Mouse (Mus musculus) stomach, embryonic 14.5 days (tissue): ENCODE measurements around the gene B3gnt3. TPM values are rescaled to one million over a fixed set of nuclear protein-coding genes. Genes with fewer than 3 reads are reported as not detected.

Experiments
- ATAC-seq: fragments of 200-750 bp; cut with Nextera tagmentation; 2 replicates; pipeline ENCODE4 v1.8.0; 2017; ENCODE audit warnings: low read depth, moderate TSS enrichment; ENCODE audit not compliant: insufficient number of reproducible peaks, insufficient read depth, low FRiP score
- H3K27ac ChIP-seq: fragments of 300-500 bp; sonication (generic); 2 replicates; pipeline ENCODE4 v1.5.1; 2014; ENCODE audit warnings: mild to moderate bottlenecking, low read length, moderate library complexity, mixed read lengths
- H3K27me3 ChIP-seq: fragments of 300-500 bp; sonication (generic); 2 replicates; pipeline ENCODE4 v1.6.1; 2014; ENCODE audit warnings: low read length, control low read depth, mixed read lengths; ENCODE audit not compliant: control insufficient read depth, insufficient read depth
- H3K36me3 ChIP-seq: fragments of 300-500 bp; sonication (generic); 2 replicates; pipeline ENCODE4 v1.6.1; 2014; ENCODE audit warnings: mild to moderate bottlenecking, control low read depth, low read length, moderate library complexity, mixed read lengths; ENCODE audit not compliant: control insufficient read depth, insufficient read depth
- H3K4me1 ChIP-seq: fragments of 300-500 bp; sonication (generic); 2 replicates; pipeline ENCODE4 v1.6.1; 2014; ENCODE audit warnings: low read length, control low read depth, mixed read lengths; ENCODE audit not compliant: control insufficient read depth, insufficient read depth
- H3K4me2 ChIP-seq: fragments of 300-500 bp; sonication (generic); replicated peaks from 2 replicates; pipeline ENCODE4 v1.6.1; 2014; ENCODE audit warnings: low read depth, low read length, control low read depth
- H3K4me3 ChIP-seq: fragments of 300-500 bp; sonication (generic); 2 replicates; pipeline ENCODE4 v1.5.1; 2014; ENCODE audit warnings: low read depth, low read length, control low read depth
- H3K9ac ChIP-seq: fragments of 300-500 bp; sonication (generic); replicated peaks from 2 replicates; pipeline ENCODE4 v1.6.1; 2014; ENCODE audit warnings: low read depth, mild to moderate bottlenecking, control low read depth, low read length, moderate library complexity, mixed read lengths
- H3K9me3 ChIP-seq: fragments of 300-500 bp; sonication (generic); 2 replicates; pipeline ENCODE4 v1.6.1; 2016; ENCODE audit warnings: low read depth, low read length, control low read depth; ENCODE audit not compliant: control insufficient read depth
- WGBS: fragments of 180-500 bp; shearing (Covaris S2); extraction: QIAGEN DNeasy Blood & Tissue Kit; methylation state at CpG from one replicate; pipeline ENCODE4 v1.1.7; 2014; 5-methylcytosine and 5-hydroxymethylcytosine counted together
- polyA plus RNA-seq: library from polyadenylated mRNA; unstranded; fragments of >200 nt; fragmentation: Nextera tagmentation; extraction: Ambion mirVana; gene quantifications from 2 replicates; pipeline ENCODE4 v1.2.1, GENCODE M21; 2014

B3gnt3 gene
- polyA plus RNA-seq, 1 experiment from 2014 or later, result 5.4 TPM

GRCm38 (mm10) chr8:71719218-71719617, 17.6 kb upstream of the B3gnt3 start:
- Histone ChIP-seq H3K36me3 (no peaks in the 10 kb centered on the region), H3K4me3 (no peak overlapping the region), H3K9me3 (no peaks in the 10 kb centered on the region), H3K27me3 (no peaks in the 10 kb centered on the region), H3K4me2 (no peak overlapping the region), H3K9ac (no peak overlapping the region), H3K27ac (no peak overlapping the region), H3K4me1 (no peaks in the 10 kb centered on the region)
- no peak for ATAC-seq
- WGBS, result 64% methylated on average over 4 of the region's 4 CpGs

GRCm38 (mm10) chr8:71718252-71718651, 16.7 kb upstream of the B3gnt3 start:
- Histone ChIP-seq H3K9me3 (no peaks in the 10 kb centered on the region), H3K4me1 (no peaks in the 10 kb centered on the region), H3K4me2 (no peak overlapping the region), H3K4me3 (no peak overlapping the region), H3K27ac (no peak overlapping the region), H3K36me3 (no peaks in the 10 kb centered on the region), H3K9ac (no peak overlapping the region), H3K27me3 (no peaks in the 10 kb centered on the region)
- ATAC-seq, result no peak
- WGBS, result 46% methylated on average over 3 of the region's 3 CpGs

DNA sequence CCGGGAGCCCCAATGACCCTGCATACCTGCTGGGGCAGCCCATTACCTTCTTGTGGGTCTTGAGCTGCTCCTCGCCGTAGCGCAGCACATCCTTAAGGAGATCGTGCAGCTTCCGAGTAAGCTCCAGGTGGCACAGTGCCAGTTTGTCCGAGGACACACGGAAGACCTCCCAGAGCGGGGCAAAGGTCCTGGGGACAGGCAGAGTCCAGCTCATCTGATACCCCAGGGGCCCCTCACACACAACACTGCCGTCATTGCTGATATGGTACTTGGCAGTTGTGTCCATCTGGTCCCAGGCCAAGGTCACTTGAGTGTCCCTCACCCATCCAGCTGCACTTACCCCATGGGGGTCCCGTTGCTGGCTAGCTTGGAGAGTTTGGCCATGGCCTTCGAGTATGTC, 15.5 kb upstream of the B3gnt3 start:
- no peak for ATAC-seq
- Histone ChIP-seq H3K9me3 (no peaks in the 10 kb centered on the region), H3K4me1 (no peaks in the 10 kb centered on the region), H3K4me3 (no peak overlapping the region), H3K9ac (no peak overlapping the region), H3K36me3 (no peaks in the 10 kb centered on the region), H3K27ac (no peak overlapping the region), H3K27me3 (no peaks in the 10 kb centered on the region), H3K4me2 (no peak overlapping the region)
- 81% methylated on average over 12 of the region's 12 CpGs for WGBS

- Histone ChIP-seq H3K4me3 (no peak overlapping the region), H3K4me2 (no peak overlapping the region), H3K27me3 (no peaks in the 10 kb centered on the region), H3K4me1 (no peaks in the 10 kb centered on the region), H3K27ac (no peak overlapping the region), H3K9ac (no peak overlapping the region), H3K36me3 (no peaks in the 10 kb centered on the region), H3K9me3 (no peaks in the 10 kb centered on the region)
- 79% methylated on average over 13 of the region's 13 CpGs for WGBS
- no peak for ATAC-seq
Measured at GRCm38 (mm10) chr8:71716561-71717053, 15.0 kb upstream of the B3gnt3 start.

DNA sequence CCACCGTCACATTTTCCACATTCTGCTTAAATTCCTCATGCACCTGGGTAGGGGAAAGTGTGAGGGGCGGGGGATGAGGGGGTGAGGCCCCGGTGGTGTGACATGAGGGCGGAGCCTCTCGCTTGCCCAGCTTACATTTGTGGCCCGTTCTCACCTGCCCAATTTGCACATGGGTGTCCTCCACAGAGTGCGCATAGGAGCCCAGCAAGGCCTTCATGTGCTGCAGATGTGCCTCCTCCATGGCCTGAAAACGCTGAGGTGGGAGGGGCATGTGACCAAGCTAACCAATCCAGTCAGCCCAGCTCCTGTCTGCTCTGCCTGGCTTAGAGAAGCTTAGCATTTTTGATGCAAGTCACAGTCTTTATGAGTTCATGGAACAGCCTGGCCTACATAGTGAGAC, 13.9 kb upstream of the B3gnt3 start:
- no peak for ATAC-seq
- H3K27me3 ChIP-seq, result no peaks in the 10 kb centered on the region
- H3K36me3 ChIP-seq, result no peaks in the 10 kb centered on the region
- 26% methylated on average over 8 of the region's 8 CpGs for WGBS
- H3K4me1 ChIP-seq, result no peaks in the 10 kb centered on the region
- no peak overlapping the region for H3K4me2 ChIP-seq
- no peak overlapping the region for H3K27ac ChIP-seq
- H3K4me3 ChIP-seq, result no peak overlapping the region
- no peak overlapping the region for H3K9ac ChIP-seq
- no peaks in the 10 kb centered on the region for H3K9me3 ChIP-seq

DNA sequence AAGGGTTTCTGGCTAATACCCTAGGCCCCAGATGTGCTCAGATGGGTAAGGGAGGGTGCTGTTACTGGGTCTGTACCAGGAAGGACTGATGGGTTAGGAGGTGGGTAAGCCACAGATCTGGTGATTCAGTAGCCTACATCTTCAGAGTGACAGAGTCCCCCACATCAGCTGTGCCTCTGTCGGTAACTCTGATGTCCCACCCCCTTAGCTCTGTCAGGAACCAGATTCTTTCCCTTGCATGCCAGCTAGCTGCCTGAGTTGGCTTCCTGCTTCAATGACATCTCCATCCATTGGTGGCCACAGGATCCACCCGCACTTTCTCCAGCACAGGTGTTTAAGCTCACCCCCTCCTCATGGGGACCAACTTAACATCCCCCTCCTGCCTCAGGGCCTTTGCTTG, 10.0 kb upstream of the B3gnt3 start:
- 86% methylated on average over 2 of the region's 2 CpGs for WGBS
- no peaks in the 10 kb centered on the region for H3K27me3 ChIP-seq
- H3K4me3 ChIP-seq, result no peak overlapping the region
- no peaks in the 10 kb centered on the region for H3K36me3 ChIP-seq
- H3K9me3 ChIP-seq, result no peaks in the 10 kb centered on the region
- H3K4me1 ChIP-seq, result no peaks in the 10 kb centered on the region
- ATAC-seq, result no peak
- no peak overlapping the region for H3K9ac ChIP-seq
- H3K27ac ChIP-seq, result no peak overlapping the region
- no peak overlapping the region for H3K4me2 ChIP-seq

- Histone ChIP-seq H3K27me3 (no peaks in the 10 kb centered on the region), H3K4me3 (no peak overlapping the region), H3K9me3 (no peaks in the 10 kb centered on the region), H3K4me2 (peak overlapping the region; percentile 32), H3K4me1 (no peaks in the 10 kb centered on the region), H3K36me3 (no peaks in the 10 kb centered on the region), H3K27ac (no peak overlapping the region), H3K9ac (no peak overlapping the region)
- peak; percentile 66 for ATAC-seq
- 21% methylated on average over 25 of the region's 25 CpGs for WGBS
Measured at GRCm38 (mm10) chr8:71709800-71710446, 8.3 kb upstream of the B3gnt3 start.

GRCm38 (mm10) chr8:71709134-71709799, 7.7 kb upstream of the B3gnt3 start:
- Histone ChIP-seq H3K4me3 (no peak overlapping the region), H3K9me3 (no peaks in the 10 kb centered on the region), H3K36me3 (no peaks in the 10 kb centered on the region), H3K27ac (no peak overlapping the region), H3K27me3 (no peaks in the 10 kb centered on the region), H3K9ac (no peak overlapping the region), H3K4me2 (peak overlapping the region; percentile 32; the same call in 1 of the 2 replicates), H3K4me1 (no peaks in the 10 kb centered on the region)
- WGBS, result 41% methylated on average over 25 of the region's 25 CpGs
- no peak; the same call in 1 of the 2 replicates for ATAC-seq
